In genomic region chr4:32250333-32251004, GRCm38 (mm10) we compare ENCODE assay signal across 8 mouse cellular contexts. TPM values are rescaled to one million over a fixed set of nuclear protein-coding genes. Genes with fewer than 3 reads are reported as not detected.
DNase-seq lines count a peak whose midpoint lies in the region; TF ChIP-seq lines count a peak whose summit lies in the region.

No protein-coding gene starts in this region.

- no peaks in the 10 kb centered on the region for H3K27me3 ChIP-seq in cerebellum, adult 2 months (ENCODE audit: control insufficient read depth, insufficient read depth, low read length)
- H3K27me3 ChIP-seq in CH12.LX (replicated peaks): no peaks in the 10 kb centered on the region
- no peaks in the 10 kb centered on the region for H3K27me3 ChIP-seq in limb, embryonic 10.5 days (ENCODE audit: low read depth, poor library complexity, severe bottlenecking)
- no peaks in the 10 kb centered on the region for H3K27me3 ChIP-seq in midbrain, embryonic 10.5 days (ENCODE audit: low read depth, poor library complexity, severe bottlenecking)

- TF ChIP-seq EP300 in CH12.LX (IDR thresholded peaks at IDR 0.05; ENCODE audit: low read length): peak; percentile 73

- no peak for TF ChIP-seq RAD21 in CH12.LX (IDR thresholded peaks at IDR 0.05; ENCODE audit: low read depth, low read length)

- TF ChIP-seq POLR2A in cerebellum, adult 2 months (IDR thresholded peaks at IDR 0.05; ENCODE audit: borderline replicate concordance, insufficient read depth, low read length): no peak
- no peak for TF ChIP-seq POLR2A in CH12.LX (IDR thresholded peaks at IDR 0.05; ENCODE audit: low read depth, low read length)

- intact Hi-C loops in heart, postnatal 10 days (cut with DNase I): loop anchor here (2.0 to 5.0 kb wide), 4 partner anchors 37 to 127 kb away; no protein-coding TSS in a partner anchor

- no peak for TF ChIP-seq CTCF in cerebellum, adult 2 months (IDR thresholded peaks at IDR 0.05; ENCODE audit: borderline replicate concordance, insufficient read depth, low read depth, low read length)
- TF ChIP-seq CTCF in CH12.LX (conservative IDR thresholded peaks at IDR 0.05 in 1 of 2, IDR thresholded peaks at IDR 0.05 in 1 of 2; ENCODE audit: low read depth in 2 of 2, low read length in 2 of 2): no peak

- H3K36me3 ChIP-seq in CH12.LX (replicated peaks in 1 of 2; ENCODE audit: control insufficient read depth in 1 of 2, insufficient read depth in 1 of 2, low read length in 1 of 2): no peaks in the 10 kb centered on the region
- peaks cover 17% of the 10 kb centered on the region for H3K36me3 ChIP-seq in limb, embryonic 10.5 days
- 0 out of 2 replicates have a peak, but pooled peaks cover 3% of the 10 kb centered on the region for H3K36me3 ChIP-seq in midbrain, embryonic 10.5 days

- H3K9me3 ChIP-seq in CH12.LX (replicated peaks; ENCODE audit: low read length): no peaks in the 10 kb centered on the region
- H3K9me3 ChIP-seq in limb, embryonic 10.5 days (replicated peaks): no peaks in the 10 kb centered on the region
- H3K9me3 ChIP-seq in midbrain, embryonic 10.5 days (replicated peaks): no peaks in the 10 kb centered on the region

- H3K79me2 ChIP-seq in CH12.LX (replicated peaks; ENCODE audit: control insufficient read depth, extremely low read depth, insufficient read depth, poor library complexity, severe bottlenecking): no peaks in the 10 kb centered on the region

- WGBS in cerebellum, adult 2 months: 25% methylated on average over 16 of the region's 16 CpGs
- 23% methylated on average over 16 of the region's 16 CpGs for WGBS in limb, embryonic 10.5 days
- 5% methylated on average over 16 of the region's 16 CpGs for WGBS in midbrain, embryonic 10.5 days

- no peak overlapping the region for H3K4me3 ChIP-seq in cerebellum, adult 2 months (replicated peaks; ENCODE audit: insufficient read depth, low read depth, low read length)
- peak overlapping the region; percentile 20 to 44 (median 36) for H3K4me3 ChIP-seq in CH12.LX (replicated peaks in 1 of 3; ENCODE audit: low read depth in 2 of 3, low read length in 2 of 3, poor library complexity in 1 of 3)
- peak overlapping the region; percentile 20; the same call in 1 of the 2 replicates for H3K4me3 ChIP-seq in limb, embryonic 10.5 days
- peak overlapping the region; percentile 37 for H3K4me3 ChIP-seq in midbrain, embryonic 10.5 days

- H3K4me2 ChIP-seq in CH12.LX (ENCODE audit: insufficient read depth, low read depth, poor library complexity, severe bottlenecking): peak overlapping the region; percentile 95

- in situ Hi-C loops in CH12.LX (cut with MboI; ENCODE audit: low pct_ligation_motif_present, low pct_unique_long_range_greater_than_20kb, low sequenced_read_pairs): no loop called here

- no peak overlapping the region for H3K9ac ChIP-seq in CH12.LX (ENCODE audit: insufficient read depth, low read depth)

- H3K4me1 ChIP-seq in cerebellum, adult 2 months (ENCODE audit: control insufficient read depth, insufficient read depth, low read length): peaks cover 24% of the 10 kb centered on the region
- H3K4me1 ChIP-seq in CH12.LX (ENCODE audit: control insufficient read depth in 1 of 2, insufficient read depth in 2 of 2): peaks cover 14 to 35% of the 10 kb centered on the region in 2 experiments
- peaks cover 67% of the 10 kb centered on the region for H3K4me1 ChIP-seq in limb, embryonic 10.5 days
- peaks cover 74% of the 10 kb centered on the region for H3K4me1 ChIP-seq in midbrain, embryonic 10.5 days

- peak in 1 of 2 experiments; percentile 45 for DNase-seq in cerebellum, adult 2 months
- no peak for DNase-seq in cerebellum, postnatal 4 days (ENCODE audit: low spot score in 2 of 2)
- DNase-seq in CH12.LX (ENCODE audit: extremely low read depth): peak; percentile 75
- DNase-seq in embryo, embryonic 9.5 days (ENCODE audit: extremely low spot score): peak; percentile 57
- DNase-seq in heart, postnatal 10 days: peak; percentile 53 to 59
- DNase-seq in limb, embryonic 10.5 days (ENCODE audit: low spot score): no peak
- DNase-seq in midbrain, embryonic 10.5 days (ENCODE audit: low spot score): peak; percentile 43
- DNase-seq in yolk sac, embryonic 10.5 days (ENCODE audit: low spot score): peak; percentile 53

- dilution Hi-C loops in CH12.LX (cut with MboI; ENCODE audit: extremely low pct_ligation_motif_present, extremely low pct_unique_long_range_greater_than_20kb, low sequenced_read_pairs): no loop called here

- peak overlapping the region; percentile 83; the same call in 1 of the 2 replicates for H3K27ac ChIP-seq in cerebellum, adult 2 months (ENCODE audit: insufficient read depth, low read length)
- H3K27ac ChIP-seq in CH12.LX (ENCODE audit: insufficient read depth, low read depth): no peak overlapping the region
- H3K27ac ChIP-seq in limb, embryonic 10.5 days: peak overlapping the region; percentile 50
- H3K27ac ChIP-seq in midbrain, embryonic 10.5 days (replicated peaks): peak overlapping the region; percentile 86

TF ChIP-seq in CH12.LX, 34 proteins besides CTCF, POLR2A, EP300 and RAD21:
- TF ChIP-seq BHLHE40 (IDR thresholded peaks at IDR 0.05; ENCODE audit: low read depth, low read length) (peak; percentile 93), SIN3A (IDR thresholded peaks at IDR 0.05; ENCODE audit: low read length) (peak; percentile 62), MYC (IDR thresholded peaks at IDR 0.05; ENCODE audit: low read depth, low read length) (0 out of 2 replicates have a peak, but pooled peaks have one; percentile 63), MEF2A (IDR thresholded peaks at IDR 0.05; ENCODE audit: borderline replicate concordance, low read depth, low read length) (peak; percentile 88), JUN (IDR thresholded peaks at IDR 0.05; ENCODE audit: insufficient read depth, low read depth, low read length) (peak; percentile 72), RCOR1 (conservative IDR thresholded peaks at IDR 0.05; ENCODE audit: low read depth, low read length) (peak; percentile 60; the same call in 1 of the 2 replicates), JUND (conservative IDR thresholded peaks at IDR 0.05; ENCODE audit: low read depth, low read length) (peak; percentile 87), ETS1 (conservative IDR thresholded peaks at IDR 0.05; ENCODE audit: low read depth, low read length) (peak; percentile 93), CHD2 (IDR thresholded peaks at IDR 0.05; ENCODE audit: low read length) (0 out of 2 replicates have a peak, but pooled peaks have one; percentile 39), IRF4 (IDR thresholded peaks at IDR 0.05; ENCODE audit: low read depth, low read length) (peak; percentile 78), MAZ (IDR thresholded peaks at IDR 0.05; ENCODE audit: low read depth, low read length) (no peak), MAX (IDR thresholded peaks at IDR 0.05; ENCODE audit: low read length) (peak; percentile 36; the same call in 1 of the 2 replicates), MAFK (IDR thresholded peaks at IDR 0.05; ENCODE audit: insufficient replicate concordance, low read length) (peak; percentile 60; the same call in 1 of the 2 replicates), ZC3H11A (IDR thresholded peaks at IDR 0.05; ENCODE audit: low read depth, low read length) (no peak), UBTF (IDR thresholded peaks at IDR 0.05; ENCODE audit: low read depth, low read length) (no peak; the same call in 1 of the 2 replicates)

RNA-seq across cellular contexts. Expression of gene Bach2, which starts 11.9 kb away (rescaled TPM):
- polyA plus RNA-seq in cerebellum, adult 2 months (2012; rRNA removed): 4.6 and 4.7 TPM in 2 replicates
- total RNA-seq in CH12.LX (2012; rRNA removed) (0.29 TPM in 1 of 2 replicates, not detected in the other), CH12.LX (2014; rRNA removed) (0.03 TPM in 1 of 2 replicates, not detected in the other)
- 0.11 and 0.27 TPM in 2 replicates for polyA plus RNA-seq in CH12.LX (2012; ENCODE audit: insufficient read length, low read depth)
- total RNA-seq in heart, postnatal 10 days (2021): 10 to 100 TPM; 16.8 to 17.9 TPM
- 23.0 and 23.5 TPM in 2 replicates for polyA plus RNA-seq in limb, embryonic 10.5 days (2016; fragmentation: Nextera tagmentation; extraction: Ambion mirVana)
- polyA plus RNA-seq in midbrain, embryonic 10.5 days (2016; fragmentation: Nextera tagmentation; extraction: Ambion mirVana): 7.7 and 10.0 TPM in 2 replicates

Comparison
In these comparisons a context has a peak if more than half of its experiments do, and no peak if none do; other contexts are left out.
1. DNase-seq: peak in CH12.LX (single experiment), embryo, embryonic 9.5 days (single experiment), heart, postnatal 10 days (2 of 2), midbrain, embryonic 10.5 days (single experiment) and yolk sac, embryonic 10.5 days (single experiment); none in cerebellum, postnatal 4 days (0 of 2) and limb, embryonic 10.5 days (single experiment).